Mouse (Mus musculus): ENCODE data around the gene Tsc22d3.

- no peak for TF ChIP-seq GATA1 (IDR thresholded peaks at IDR 0.05; ENCODE audit: low read length)
- no peak for TF ChIP-seq TAL1 (IDR thresholded peaks at IDR 0.05; ENCODE audit: low read length)
These were observed 68.1 kb downstream of the Tsc22d3 start for GRCm38 (mm10) chrX:140532325-140532724.
